Mouse (Mus musculus) T-cell, adult 66 days (primary cell): ENCODE results near the gene Rlbp1. TPM values are rescaled to one million over a fixed set of nuclear protein-coding genes. Genes with fewer than 3 reads are reported as not detected.

ENCODE experiments used
- total RNA-seq, 2 experiments: library from RNA; stranded (reverse); gene quantifications; 3 replicates in 1 of 2; 4 replicates in 1 of 2; pipeline ENCODE4 v1.2.4; 2023

Gene Rlbp1
- total RNA-seq: not detected

GRCm38 (mm10) chr7:79386422-79387133 is at the start of gene Rlbp1:
TSS of gene Rlbp1 (minus strand) at chr7:79387048.

GRCm38 (mm10) chr7:79391883-79392649 is 5.2 kb upstream of the Rlbp1 start, which contains the start of gene Fanci:
TSS of gene Fanci (plus strand) at chr7:79391929.

Other genes starting within 250 kb of the Rlbp1 start
- gene Mfge8, start 238.0 kb downstream of the Rlbp1 start, total RNA-seq: 10 to 100 TPM; 25.4 to 30.6 TPM
- 100 to 1,000 TPM; 103 to 104 TPM for gene Abhd2, start 113.8 kb downstream of the Rlbp1 start, total RNA-seq
- gene Fanci, start 4.9 kb upstream of the Rlbp1 start, total RNA-seq: 1 to 10 TPM; 3.9 to 6.6 TPM
- gene Polg, start 79.3 kb upstream of the Rlbp1 start, total RNA-seq: 100 to 1,000 TPM; 138 to 150 TPM
- gene Rhcg, start 230.6 kb upstream of the Rlbp1 start, total RNA-seq: not detected